Mouse (Mus musculus) kidney, adult 2 months (tissue): ENCODE results near the gene Trrap. TPM values are rescaled to one million over a fixed set of nuclear protein-coding genes. Genes with fewer than 3 reads are reported as not detected.
A peak's percentile ranks its signal among the peaks of the same experiment; 100 is the strongest.

Experiments used
- DNase-seq: peaks from one replicate; pipeline ENCODE4 v3.0.0; 2021
- H3K27ac ChIP-seq: fragments of 200-500 bp; 2 replicates; pipeline ENCODE4 v1.5.1; 2012; ENCODE audit warnings: low read depth, low read length, control low read depth, inconsistent platforms; ENCODE audit not compliant: insufficient read depth
- H3K27me3 ChIP-seq: fragments of 200-500 bp; replicated peaks from 2 replicates; pipeline ENCODE4 v1.6.1; 2012; ENCODE audit warnings: mild to moderate bottlenecking, moderate library complexity, low read length, inconsistent platforms; ENCODE audit not compliant: control insufficient read depth, insufficient read depth
- H3K36me3 ChIP-seq: fragments of 200-500 bp; 2 replicates; pipeline ENCODE4 v1.6.1; 2012; ENCODE audit warnings: mild to moderate bottlenecking, moderate library complexity, low read length, inconsistent platforms; ENCODE audit not compliant: control insufficient read depth, insufficient read depth
- H3K4me1 ChIP-seq: fragments of 200-500 bp; 2 replicates; pipeline ENCODE4 v1.6.1; 2011; ENCODE audit warnings: low read length; ENCODE audit not compliant: control insufficient read depth, insufficient read depth
- H3K4me3 ChIP-seq: fragments of 200-500 bp; 2 replicates; pipeline ENCODE4 v1.5.1; 2011; ENCODE audit warnings: mild to moderate bottlenecking, low read depth, low read length, control low read depth; ENCODE audit not compliant: insufficient read depth
- CTCF ChIP-seq: fragments of 200-500 bp; conservative IDR thresholded peaks from 2 replicates; pipeline ENCODE4 v1.5.1; 2011; ENCODE audit warnings: low read depth, mild to moderate bottlenecking, control low read depth, low read length, moderate library complexity, mixed read lengths; ENCODE audit not compliant: insufficient read depth, insufficient read length
- POLR2A ChIP-seq: fragments of 200-500 bp; IDR thresholded peaks from one replicate; pipeline ENCODE4 v1.6.1; 2011; ENCODE audit warnings: low read depth, low read length, control low read depth
- WGBS: fragments of 180-500 bp; shearing (Covaris S2); methylation state at CpG from one replicate; pipeline ENCODE4 v1.1.7; 2018; 5-methylcytosine and 5-hydroxymethylcytosine counted together
- polyA plus RNA-seq: library from polyadenylated mRNA; depleted of rRNA; stranded (reverse); fragments of >200 nt; gene quantifications from 2 replicates; pipeline ENCODE4 v1.2.3, GENCODE M21; 2012

The Trrap gene
- polyA plus RNA-seq, 1 experiment = 71.7 TPM

- 88% methylated on average over 20 of the region's 20 CpGs for WGBS
- Histone ChIP-seq H3K4me1 (no peaks in the 10 kb centered on the region), H3K27ac (no peak overlapping the region), H3K4me3 (no peak overlapping the region), H3K36me3 (peaks cover 1% of the 10 kb centered on the region), H3K27me3 (no peaks in the 10 kb centered on the region)
- TF ChIP-seq POLR2A (no peak), CTCF (no peak)
- DNase-seq = no peak
These were observed 61.0 kb downstream of the Trrap start for GRCm38 (mm10) chr5:144828365-144829102.

GRCm38 (mm10) chr5:144829631-144830030 is 62.1 kb downstream of the Trrap start:
- H3K27me3 ChIP-seq = no peaks in the 10 kb centered on the region
- peaks cover 2% of the 10 kb centered on the region for H3K36me3 ChIP-seq
- H3K27ac ChIP-seq = no peak overlapping the region
- WGBS = 91% methylated on average over 4 of the region's 4 CpGs
- DNase-seq = no peak
- no peak overlapping the region for H3K4me3 ChIP-seq
- TF ChIP-seq POLR2A = no peak
- no peaks in the 10 kb centered on the region for H3K4me1 ChIP-seq

- TF ChIP-seq POLR2A (no peak), CTCF (no peak)
- Histone ChIP-seq H3K4me3 (no peak overlapping the region), H3K27me3 (no peaks in the 10 kb centered on the region), H3K36me3 (peaks cover 2% of the 10 kb centered on the region), H3K27ac (no peak overlapping the region), H3K4me1 (no peaks in the 10 kb centered on the region)
- no peak for DNase-seq
- 87% methylated on average over 9 of the region's 9 CpGs for WGBS
These were observed 64.4 kb downstream of the Trrap start for GRCm38 (mm10) chr5:144831840-144832469.

- 90% methylated on average over 3 of the region's 3 CpGs for WGBS
- Histone ChIP-seq H3K36me3 (peaks cover 4% of the 10 kb centered on the region; the same call in 1 of the 2 replicates), H3K4me3 (no peak overlapping the region), H3K27me3 (no peaks in the 10 kb centered on the region), H3K4me1 (no peaks in the 10 kb centered on the region), H3K27ac (no peak overlapping the region)
- no peak for TF ChIP-seq CTCF
- TF ChIP-seq POLR2A = no peak
- DNase-seq = peak; percentile 16
These were observed 68.6 kb downstream of the Trrap start for GRCm38 (mm10) chr5:144836100-144836499.

GRCm38 (mm10) chr5:144845352-144845751 is 77.8 kb downstream of the Trrap start:
- 96% methylated on average over 20 of the region's 20 CpGs for WGBS
- DNase-seq = no peak
- Histone ChIP-seq H3K27me3 (no peaks in the 10 kb centered on the region), H3K4me1 (no peaks in the 10 kb centered on the region), H3K4me3 (no peak overlapping the region), H3K36me3 (peaks cover 2% of the 10 kb centered on the region), H3K27ac (no peak overlapping the region)
- TF ChIP-seq CTCF (no peak), POLR2A (no peak)

- WGBS = 70% methylated on average over 5 of the region's 5 CpGs
- H3K36me3 ChIP-seq = peaks cover 10% of the 10 kb centered on the region
- TF ChIP-seq POLR2A (no peak), CTCF (no peak)
- no peaks in the 10 kb centered on the region for H3K27me3 ChIP-seq
- H3K4me1 ChIP-seq = no peaks in the 10 kb centered on the region
- no peak overlapping the region for H3K4me3 ChIP-seq
- DNase-seq = no peak
- H3K27ac ChIP-seq = no peak overlapping the region
These were observed 81.2 kb downstream of the Trrap start for GRCm38 (mm10) chr5:144848735-144849134.

- DNase-seq = no peak
- TF ChIP-seq POLR2A (no peak), CTCF (no peak)
- Histone ChIP-seq H3K4me3 (no peak overlapping the region), H3K4me1 (no peaks in the 10 kb centered on the region), H3K36me3 (peaks cover 10% of the 10 kb centered on the region), H3K27me3 (no peaks in the 10 kb centered on the region), H3K27ac (no peak overlapping the region)
- WGBS = 90% methylated on average over 10 of the region's 10 CpGs
These were observed 82.4 kb downstream of the Trrap start for GRCm38 (mm10) chr5:144849932-144850331.
